Mouse (Mus musculus) hindbrain, embryonic 15.5 days (tissue): ENCODE data around the gene Nhsl1. TPM values are rescaled to one million over a fixed set of nuclear protein-coding genes. Genes with fewer than 3 reads are reported as not detected.

Experiments
- ATAC-seq: fragments of 200-750 bp; cut with Nextera tagmentation; 2 replicates; pipeline ENCODE4 v1.8.0; 2017; ENCODE audit warnings: low read depth, moderate number of reproducible peaks, moderate TSS enrichment; ENCODE audit not compliant: low FRiP score
- H3K27ac ChIP-seq: fragments of 300-500 bp; sonication (generic); replicated peaks from 2 replicates; pipeline ENCODE4 v1.5.1; 2015; ENCODE audit warnings: mild to moderate bottlenecking, inconsistent platforms
- H3K27me3 ChIP-seq: fragments of 300-500 bp; sonication (generic); 2 replicates; pipeline ENCODE4 v1.6.1; 2015; ENCODE audit warnings: control low read depth, inconsistent platforms
- H3K36me3 ChIP-seq: fragments of 300-500 bp; sonication (generic); 2 replicates; pipeline ENCODE4 v1.6.1; 2015; ENCODE audit warnings: control low read depth, inconsistent platforms
- H3K4me1 ChIP-seq: fragments of 300-500 bp; sonication (generic); replicated peaks from 2 replicates; pipeline ENCODE4 v1.6.1; 2015; ENCODE audit warnings: control low read depth, inconsistent platforms
- H3K4me2 ChIP-seq: fragments of 300-500 bp; sonication (generic); 2 replicates; pipeline ENCODE4 v1.6.1; 2015; ENCODE audit warnings: moderate library complexity, mild to moderate bottlenecking, inconsistent platforms
- H3K4me3 ChIP-seq: fragments of 300-500 bp; sonication (generic); 2 replicates; pipeline ENCODE4 v1.5.1; 2015; ENCODE audit warnings: mild to moderate bottlenecking, inconsistent platforms
- H3K9ac ChIP-seq: fragments of 300-500 bp; sonication (generic); 2 replicates; pipeline ENCODE4 v1.6.1; 2015; ENCODE audit warnings: inconsistent platforms
- H3K9me3 ChIP-seq: fragments of 300-500 bp; sonication (generic); 2 replicates; pipeline ENCODE4 v1.6.1; 2016; ENCODE audit warnings: control low read depth, inconsistent platforms
- WGBS: fragments of 180-500 bp; shearing (Covaris S2); methylation state at CpG from one replicate; pipeline ENCODE4 v1.1.7; 2015; 5-methylcytosine and 5-hydroxymethylcytosine counted together
- polyA plus RNA-seq: library from polyadenylated mRNA; unstranded; fragments of >200 nt; fragmentation: Nextera tagmentation; extraction: Ambion mirVana; gene quantifications from 2 replicates; pipeline ENCODE4 v1.2.1, GENCODE M21; 2015

Gene Nhsl1
- polyA plus RNA-seq, 1 experiment from 2014 or later: 15.6 TPM

DNA sequence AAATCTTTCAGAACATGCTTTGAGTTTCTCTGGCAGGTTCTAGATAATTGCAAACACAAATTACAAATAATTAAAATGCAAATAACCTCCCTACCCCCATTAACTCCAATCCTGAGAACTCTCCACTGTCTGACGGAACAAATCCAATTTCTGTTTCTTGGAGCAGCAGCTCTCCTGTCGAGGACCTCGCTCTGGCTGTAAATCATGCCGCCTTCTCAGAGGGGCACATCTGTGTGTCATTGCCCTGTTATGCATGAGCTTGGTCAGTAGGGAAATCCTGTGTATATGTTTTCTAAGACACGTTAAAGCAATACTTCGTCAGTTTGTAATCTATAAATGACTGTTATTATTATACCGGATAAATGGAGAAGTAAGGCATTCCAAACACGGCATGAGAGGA lies 35.3 kb downstream of the Nhsl1 start:
- peaks cover 17% of the 10 kb centered on the region for H3K4me1 ChIP-seq
- WGBS: 44% methylated on average over 8 of the region's 8 CpGs
- no peak overlapping the region for H3K4me2 ChIP-seq
- 0 out of 2 replicates have a peak overlapping the region, but pooled peaks have one; percentile 13 for H3K27ac ChIP-seq
- H3K4me3 ChIP-seq: no peak overlapping the region
- ATAC-seq: no peak
- H3K36me3 ChIP-seq: no peaks in the 10 kb centered on the region
- H3K9me3 ChIP-seq: no peaks in the 10 kb centered on the region
- no peak overlapping the region for H3K9ac ChIP-seq
- H3K27me3 ChIP-seq: no peaks in the 10 kb centered on the region

DNA sequence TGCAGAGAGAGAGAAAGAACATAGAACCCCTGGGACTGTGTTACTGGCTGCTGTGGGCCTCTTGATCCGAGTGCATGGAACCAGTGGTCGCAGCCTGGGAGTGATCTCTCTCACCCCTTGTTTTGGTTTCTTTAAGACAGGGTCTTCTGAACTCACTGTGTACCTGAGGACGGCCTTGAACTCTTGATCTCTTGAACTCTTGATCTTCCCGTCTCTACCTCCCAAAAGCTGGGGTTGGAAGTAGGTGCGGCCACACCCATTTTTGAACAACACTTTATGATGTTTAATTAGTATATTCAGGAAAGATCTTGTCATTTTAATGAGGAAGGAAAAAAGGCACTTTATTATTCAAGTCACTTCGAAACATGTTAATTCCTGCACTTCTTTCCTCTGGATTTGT lies 37.7 kb downstream of the Nhsl1 start:
- Histone ChIP-seq H3K36me3 (no peaks in the 10 kb centered on the region), H3K27me3 (no peaks in the 10 kb centered on the region), H3K9me3 (no peaks in the 10 kb centered on the region), H3K27ac (no peak overlapping the region), H3K4me1 (peaks cover 17% of the 10 kb centered on the region), H3K4me2 (no peak overlapping the region), H3K4me3 (no peak overlapping the region), H3K9ac (no peak overlapping the region)
- ATAC-seq: no peak
- 91% methylated on average over 6 of the region's 6 CpGs for WGBS

DNA sequence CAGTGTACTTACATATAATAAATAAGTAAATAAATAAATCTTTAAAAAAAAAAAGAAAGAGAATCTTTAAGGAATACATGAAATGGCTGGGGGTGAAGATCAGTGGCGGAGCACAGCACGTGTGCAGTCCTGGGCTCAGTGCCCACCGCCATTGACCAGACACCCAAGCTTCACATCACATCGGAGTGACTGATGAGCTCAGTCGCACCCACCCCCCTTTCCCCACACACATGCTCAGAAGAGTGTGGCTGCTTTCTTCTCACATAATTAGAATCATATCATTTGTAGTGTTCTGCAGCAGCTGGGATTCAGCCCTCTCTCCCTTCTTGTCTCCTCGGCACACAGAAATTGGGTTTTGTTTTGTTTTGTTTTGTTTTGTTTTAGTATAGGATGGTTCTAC lies 38.4 kb downstream of the Nhsl1 start:
- no peak overlapping the region for H3K9ac ChIP-seq
- peaks cover 17% of the 10 kb centered on the region for H3K4me1 ChIP-seq
- no peaks in the 10 kb centered on the region for H3K9me3 ChIP-seq
- H3K4me3 ChIP-seq: no peak overlapping the region
- H3K36me3 ChIP-seq: no peaks in the 10 kb centered on the region
- 0 out of 2 replicates have a peak, but pooled peaks have one; percentile 60 for ATAC-seq
- 52% methylated on average over 6 of the region's 6 CpGs for WGBS
- H3K27ac ChIP-seq: no peak overlapping the region
- H3K27me3 ChIP-seq: no peaks in the 10 kb centered on the region
- no peak overlapping the region for H3K4me2 ChIP-seq

DNA sequence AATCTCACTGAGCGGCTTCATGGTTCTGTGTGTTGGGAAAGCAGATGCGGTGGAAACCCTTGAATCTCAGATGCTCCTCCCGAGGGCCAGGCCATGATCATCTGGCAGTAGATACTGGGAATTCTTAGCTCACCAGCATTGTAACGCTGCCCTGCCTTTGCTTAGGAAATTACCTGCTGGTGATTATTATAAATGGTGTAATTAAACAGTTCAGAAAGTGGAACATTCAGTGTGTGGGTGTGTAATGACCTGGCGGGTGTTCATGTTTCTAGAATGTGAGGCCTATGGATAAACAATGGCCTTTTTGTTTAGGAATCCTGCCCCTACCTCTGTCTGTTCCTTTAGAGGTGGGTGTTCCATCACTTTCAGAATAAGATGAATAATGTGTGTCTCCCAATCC lies 39.7 kb downstream of the Nhsl1 start:
- Histone ChIP-seq H3K36me3 (no peaks in the 10 kb centered on the region), H3K4me1 (peaks cover 14% of the 10 kb centered on the region), H3K4me2 (no peak overlapping the region), H3K4me3 (no peak overlapping the region), H3K27me3 (no peaks in the 10 kb centered on the region), H3K27ac (no peak overlapping the region), H3K9ac (no peak overlapping the region), H3K9me3 (no peaks in the 10 kb centered on the region)
- no peak for ATAC-seq
- WGBS: 74% methylated on average over 5 of the region's 5 CpGs

DNA sequence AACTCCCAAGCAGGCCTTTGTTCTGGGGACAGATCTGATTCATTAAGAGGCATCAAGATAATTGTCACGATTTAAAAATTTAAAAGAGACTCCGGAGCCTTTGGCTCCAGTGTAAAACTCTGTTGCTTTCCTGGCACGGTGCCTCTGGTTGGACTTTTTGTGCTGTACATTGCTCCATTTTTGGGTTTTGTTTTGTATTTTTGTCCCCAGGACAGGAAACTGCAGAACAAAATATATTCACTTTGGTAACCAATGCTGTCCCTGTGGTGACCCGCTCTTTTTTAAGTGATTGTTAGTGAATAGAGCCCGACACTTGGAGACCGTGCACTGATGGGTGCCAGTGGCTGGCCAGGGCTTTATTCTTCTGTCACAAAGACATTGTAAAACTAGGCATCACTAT lies 41.4 kb downstream of the Nhsl1 start:
- Histone ChIP-seq H3K9me3 (no peaks in the 10 kb centered on the region), H3K27ac (peak overlapping the region; percentile 30; the same call in 1 of the 2 replicates), H3K4me2 (no peak overlapping the region), H3K4me3 (no peak overlapping the region), H3K9ac (no peak overlapping the region), H3K27me3 (no peaks in the 10 kb centered on the region), H3K36me3 (no peaks in the 10 kb centered on the region), H3K4me1 (peaks cover 5% of the 10 kb centered on the region; the same call in 1 of the 2 replicates)
- WGBS: 58% methylated on average over 6 of the region's 6 CpGs
- ATAC-seq: peak; percentile 79

DNA sequence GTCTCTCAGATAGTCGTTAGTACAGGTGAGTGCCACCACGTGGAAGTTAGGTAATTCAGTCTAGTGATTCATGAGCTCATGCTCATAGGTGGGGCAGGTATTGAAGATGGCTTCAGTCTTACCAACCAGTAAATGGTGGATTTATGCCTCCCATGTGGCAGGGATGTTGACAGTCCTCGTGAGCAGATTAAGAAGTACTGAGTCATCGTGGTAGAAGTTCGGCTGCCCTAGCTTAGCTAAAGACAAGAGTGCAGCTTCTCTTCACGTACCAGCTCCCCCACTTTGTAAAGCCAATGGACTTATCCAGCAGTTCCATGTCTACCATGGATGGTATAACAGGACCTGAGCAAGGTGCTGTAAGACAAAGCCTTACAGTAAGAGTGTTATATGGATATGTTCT lies 46.6 kb downstream of the Nhsl1 start:
- no peak overlapping the region for H3K4me2 ChIP-seq
- no peaks in the 10 kb centered on the region for H3K27me3 ChIP-seq
- H3K9me3 ChIP-seq: no peaks in the 10 kb centered on the region
- H3K4me3 ChIP-seq: no peak overlapping the region
- no peak overlapping the region for H3K27ac ChIP-seq
- no peak for ATAC-seq
- H3K36me3 ChIP-seq: no peaks in the 10 kb centered on the region
- H3K4me1 ChIP-seq: 0 out of 2 replicates have a peak, but pooled peaks cover 2% of the 10 kb centered on the region
- H3K9ac ChIP-seq: no peak overlapping the region
- WGBS: 97% methylated on average over 6 of the region's 6 CpGs

DNA sequence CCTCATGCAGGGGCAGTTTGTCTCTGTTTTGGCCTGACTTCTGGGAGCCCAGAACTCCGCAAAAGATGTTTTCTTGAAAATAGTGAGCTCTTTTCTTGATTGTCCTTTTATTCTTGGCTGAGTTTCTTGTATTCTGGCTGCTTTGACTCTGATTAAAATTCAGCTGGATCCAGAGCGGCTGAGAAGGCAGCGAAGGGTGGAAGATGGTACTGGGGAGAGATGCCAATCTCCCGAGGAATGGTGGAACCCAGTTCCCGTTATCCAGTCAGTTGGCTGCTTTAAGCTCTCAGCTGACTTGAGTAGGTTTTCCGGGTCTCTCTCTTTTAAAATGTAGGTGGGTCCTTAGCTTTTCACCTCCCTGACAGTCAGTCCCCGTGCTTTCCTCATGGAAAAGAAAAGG lies 47.9 kb downstream of the Nhsl1 start:
- Histone ChIP-seq H3K36me3 (no peaks in the 10 kb centered on the region), H3K9ac (no peak overlapping the region), H3K4me1 (peaks cover 8% of the 10 kb centered on the region; the same call in 1 of the 2 replicates), H3K4me2 (no peak overlapping the region), H3K27ac (no peak overlapping the region), H3K4me3 (no peak overlapping the region), H3K27me3 (no peaks in the 10 kb centered on the region), H3K9me3 (no peaks in the 10 kb centered on the region)
- ATAC-seq: no peak
- WGBS: 64% methylated on average over 7 of the region's 7 CpGs

DNA sequence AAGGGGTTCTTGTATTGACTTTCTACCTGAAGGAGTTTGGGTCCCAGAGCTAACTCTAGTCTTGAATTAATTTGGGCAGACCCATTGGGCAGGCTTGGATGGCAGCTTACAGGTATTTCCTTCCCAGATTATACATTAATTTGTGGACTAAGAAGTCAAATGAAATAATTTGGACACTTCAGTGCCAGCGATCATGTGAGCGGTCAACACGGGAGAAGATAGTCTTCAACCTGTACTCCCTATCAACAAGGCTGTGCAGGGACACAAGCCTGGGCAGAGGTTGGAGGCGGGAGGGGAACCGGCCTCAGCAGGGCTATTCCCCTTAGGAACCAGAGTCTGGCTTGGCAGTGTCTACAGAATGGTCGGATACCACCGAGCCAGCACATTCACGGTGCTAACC lies 49.3 kb downstream of the Nhsl1 start:
- no peaks in the 10 kb centered on the region for H3K27me3 ChIP-seq
- no peak for ATAC-seq
- H3K36me3 ChIP-seq: no peaks in the 10 kb centered on the region
- no peak overlapping the region for H3K4me2 ChIP-seq
- H3K9me3 ChIP-seq: no peaks in the 10 kb centered on the region
- H3K4me1 ChIP-seq: peaks cover 8% of the 10 kb centered on the region; the same call in 1 of the 2 replicates
- no peak overlapping the region for H3K27ac ChIP-seq
- 92% methylated on average over 8 of the region's 8 CpGs for WGBS
- no peak overlapping the region for H3K9ac ChIP-seq
- no peak overlapping the region for H3K4me3 ChIP-seq

DNA sequence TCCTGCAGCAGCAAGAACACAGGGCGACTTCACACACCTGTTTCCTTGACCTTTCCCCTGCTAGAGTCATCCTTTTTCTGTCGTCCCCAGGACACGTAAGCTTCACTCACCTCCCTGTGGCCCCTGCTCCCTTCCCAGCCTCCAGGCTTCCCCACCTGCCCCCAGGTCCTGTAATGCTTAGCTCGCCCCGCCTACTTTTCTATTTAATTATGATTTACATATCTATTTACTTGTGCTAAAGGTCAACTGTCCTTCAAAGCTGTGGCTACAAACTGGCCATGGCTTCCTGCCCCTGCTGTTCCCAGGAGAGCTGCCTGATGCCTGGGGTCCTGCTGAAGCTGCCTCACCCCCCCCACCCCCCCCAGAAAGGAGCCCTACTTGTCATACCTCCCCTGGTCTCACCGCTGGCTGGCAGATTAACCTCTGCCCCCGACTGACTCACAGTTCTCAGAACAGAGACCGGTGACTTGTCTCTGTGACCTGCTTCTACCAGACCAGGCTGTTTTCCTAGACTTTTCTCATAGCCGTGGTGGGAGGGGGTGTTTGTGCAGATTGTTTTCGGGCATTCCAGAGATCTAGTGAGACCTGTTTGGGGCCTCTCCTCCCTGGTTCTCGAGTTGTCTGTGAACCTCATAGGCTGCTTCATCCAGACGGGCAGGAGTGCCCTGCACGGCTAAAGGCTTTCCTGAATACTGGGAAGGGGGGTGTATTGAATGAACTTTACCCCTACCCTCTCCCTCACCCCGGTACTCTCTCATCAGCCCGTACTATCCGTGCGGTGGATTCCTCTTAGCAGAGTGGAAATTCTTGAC lies 51.9 kb downstream of the Nhsl1 start:
- H3K36me3 ChIP-seq: no peaks in the 10 kb centered on the region
- H3K9me3 ChIP-seq: no peaks in the 10 kb centered on the region
- H3K27me3 ChIP-seq: no peaks in the 10 kb centered on the region
- H3K4me2 ChIP-seq: no peak overlapping the region
- WGBS: 28% methylated on average over 17 of the region's 17 CpGs
- no peak overlapping the region for H3K9ac ChIP-seq
- peaks cover 10% of the 10 kb centered on the region; the same call in 1 of the 2 replicates for H3K4me1 ChIP-seq
- no peak overlapping the region for H3K27ac ChIP-seq
- peak; percentile 42; the same call in 1 of the 2 replicates for ATAC-seq
- no peak overlapping the region for H3K4me3 ChIP-seq

DNA sequence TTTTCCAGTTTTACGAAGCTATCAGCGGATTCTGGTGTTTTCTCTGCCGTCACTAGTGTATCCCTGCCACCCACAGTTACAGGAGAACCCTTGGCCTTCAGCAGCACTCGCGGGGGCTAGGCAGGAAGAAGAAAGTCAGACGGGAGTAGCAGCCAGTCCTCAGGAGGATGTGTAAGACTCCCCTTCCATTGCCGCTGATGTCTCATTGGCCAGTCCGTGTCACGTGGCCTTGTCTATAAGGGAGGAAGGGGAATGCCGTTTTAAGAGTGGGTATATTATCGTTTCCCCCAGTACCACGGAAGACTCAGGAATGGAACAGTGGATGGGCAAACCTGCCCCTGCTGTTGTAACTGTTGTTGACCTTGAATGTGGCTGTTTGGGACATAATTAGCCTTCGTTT lies 53.1 kb downstream of the Nhsl1 start:
- Histone ChIP-seq H3K27me3 (no peaks in the 10 kb centered on the region), H3K9me3 (no peaks in the 10 kb centered on the region), H3K4me2 (peak overlapping the region; percentile 39), H3K4me3 (peak overlapping the region; percentile 18), H3K36me3 (no peaks in the 10 kb centered on the region), H3K9ac (no peak overlapping the region), H3K4me1 (peaks cover 10% of the 10 kb centered on the region; the same call in 1 of the 2 replicates), H3K27ac (peak overlapping the region; percentile 36)
- 46% methylated on average over 13 of the region's 13 CpGs for WGBS
- ATAC-seq: peak; percentile 70

DNA sequence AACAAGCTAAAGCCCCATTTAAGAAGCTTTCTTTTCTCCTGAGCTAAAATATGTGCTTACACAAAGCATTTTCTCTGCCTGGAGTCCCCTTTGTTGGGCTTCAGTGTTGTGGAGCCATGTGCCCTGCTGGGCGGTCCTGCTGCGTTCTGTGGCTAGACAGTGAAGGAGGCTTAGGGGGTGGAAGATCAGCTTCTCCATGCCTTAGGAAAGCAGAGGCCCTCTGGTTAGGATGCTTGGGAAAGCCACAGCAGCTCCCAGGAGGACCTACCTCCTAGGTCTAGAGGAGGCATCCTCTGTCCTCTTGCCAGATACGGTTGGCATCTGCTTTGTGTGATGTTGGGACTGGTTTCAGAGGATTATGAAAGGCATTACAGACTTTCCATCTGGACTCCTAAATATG lies 56.5 kb downstream of the Nhsl1 start:
- H3K27ac ChIP-seq: peak overlapping the region; percentile 72
- no peaks in the 10 kb centered on the region for H3K27me3 ChIP-seq
- ATAC-seq: peak; percentile 63
- H3K36me3 ChIP-seq: no peaks in the 10 kb centered on the region
- H3K4me3 ChIP-seq: no peak overlapping the region
- H3K4me2 ChIP-seq: no peak overlapping the region
- peaks cover 9% of the 10 kb centered on the region; the same call in 1 of the 2 replicates for H3K4me1 ChIP-seq
- no peak overlapping the region for H3K9ac ChIP-seq
- WGBS: 10% methylated on average over 3 of the region's 3 CpGs
- no peaks in the 10 kb centered on the region for H3K9me3 ChIP-seq

DNA sequence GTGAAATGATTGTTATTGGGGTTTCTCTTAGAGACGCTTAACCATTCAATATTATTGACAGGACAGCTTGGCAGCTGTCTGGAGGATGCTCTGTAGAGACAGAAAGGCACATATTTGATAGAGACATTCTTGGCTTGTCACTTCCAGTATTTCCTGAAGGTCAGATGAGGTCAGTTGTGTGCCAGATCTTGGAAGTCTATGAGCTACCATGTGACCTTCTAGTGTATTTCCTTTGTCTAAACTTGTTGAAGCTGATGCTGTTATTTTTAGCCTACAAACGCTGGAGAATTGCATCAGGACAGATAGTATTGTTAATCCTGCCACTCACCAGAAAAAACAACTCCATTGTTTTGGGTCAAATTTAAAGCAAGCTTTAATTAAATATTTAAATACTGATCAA lies 66.0 kb downstream of the Nhsl1 start:
- WGBS: 68% methylated on average over 2 of the region's 2 CpGs
- Histone ChIP-seq H3K9me3 (no peaks in the 10 kb centered on the region), H3K4me1 (peaks cover 14% of the 10 kb centered on the region), H3K4me2 (no peak overlapping the region), H3K36me3 (no peaks in the 10 kb centered on the region), H3K27ac (no peak overlapping the region), H3K27me3 (no peaks in the 10 kb centered on the region), H3K4me3 (no peak overlapping the region), H3K9ac (no peak overlapping the region)
- no peak for ATAC-seq
